Mouse (Mus musculus) naive thymus-derived CD4-positive, alpha-beta T cell, adult 2 months (primary cell): Measurements from ENCODE around the gene Ifitm6.
"Not testable (repeated sequence)": the region's sequence is repeated elsewhere in the genome, so short reads cannot be mapped to it uniquely, and the experiment has no call there.

Experiments used
- DNase-seq: peaks from one replicate; pipeline ENCODE4 v3.0.0-alpha.2; 2011; ENCODE audit warnings: low read depth

Ifitm6 gene

DNA sequence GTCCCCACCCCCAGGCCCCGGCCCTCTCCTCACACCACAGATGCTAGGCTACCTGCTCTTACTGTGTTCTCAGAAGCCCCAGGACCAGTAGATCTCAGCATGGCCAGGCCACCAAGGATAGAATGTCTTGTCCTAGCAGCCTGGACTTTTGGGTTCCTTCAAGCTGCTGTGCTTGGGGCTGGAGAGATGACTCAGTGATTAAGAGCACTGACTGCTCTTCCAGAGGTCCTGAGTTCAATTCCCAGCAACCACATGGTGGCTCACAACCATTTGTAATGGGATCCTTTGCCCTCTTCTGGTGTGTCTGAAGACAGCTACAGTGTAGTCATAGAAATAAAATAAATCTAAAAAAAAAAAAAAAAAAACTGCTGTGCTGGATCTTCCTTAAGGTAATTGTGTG lies at the start of gene Ifitm6:
Gene Ifitm6 (minus strand): TSS at position 101 of the 400 bp plus-strand sequence.
- DNase-seq: not testable (repeated sequence)

DNA sequence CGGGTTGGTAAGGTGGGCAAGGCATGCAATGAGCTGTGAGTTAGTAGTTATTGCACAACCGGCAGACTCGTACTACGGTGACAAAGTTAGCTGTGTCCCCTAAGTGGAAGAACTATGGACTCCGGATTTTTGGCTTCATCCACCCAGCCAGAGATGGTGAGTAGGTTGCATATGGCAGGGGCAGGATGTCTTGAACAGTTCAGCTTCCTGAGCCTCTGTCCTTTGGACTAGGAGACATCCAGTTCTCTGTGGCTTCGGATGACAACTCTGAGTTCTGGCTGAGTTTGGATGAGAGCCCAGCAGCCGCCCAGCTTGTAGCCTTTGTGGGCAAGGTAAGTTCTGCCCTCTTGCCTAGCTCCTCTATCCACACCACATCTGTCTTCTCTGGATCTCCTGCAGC lies 46.9 kb upstream of the Ifitm6 start:
- DNase-seq: no peak

DNA sequence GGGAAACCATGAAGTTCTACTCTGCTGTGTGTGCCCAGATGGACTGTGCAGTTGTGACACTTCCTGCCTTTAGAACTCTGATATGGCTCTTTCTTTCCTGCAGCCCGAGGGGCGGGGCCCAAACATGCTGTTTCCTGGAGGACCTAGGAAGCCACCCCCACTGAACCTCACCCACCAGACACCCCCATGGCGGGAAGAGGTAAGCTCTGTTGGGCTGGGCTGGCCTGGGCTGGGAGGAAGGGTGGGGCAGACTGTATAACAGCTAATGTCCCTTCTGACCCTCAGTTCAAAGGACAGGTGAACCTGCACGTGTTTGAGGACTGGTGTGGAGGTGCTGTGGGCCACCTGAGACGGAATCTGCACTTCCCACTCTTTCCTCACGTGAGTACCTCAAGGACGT lies 46.5 kb upstream of the Ifitm6 start:
- DNase-seq: peak; percentile 50

DNA sequence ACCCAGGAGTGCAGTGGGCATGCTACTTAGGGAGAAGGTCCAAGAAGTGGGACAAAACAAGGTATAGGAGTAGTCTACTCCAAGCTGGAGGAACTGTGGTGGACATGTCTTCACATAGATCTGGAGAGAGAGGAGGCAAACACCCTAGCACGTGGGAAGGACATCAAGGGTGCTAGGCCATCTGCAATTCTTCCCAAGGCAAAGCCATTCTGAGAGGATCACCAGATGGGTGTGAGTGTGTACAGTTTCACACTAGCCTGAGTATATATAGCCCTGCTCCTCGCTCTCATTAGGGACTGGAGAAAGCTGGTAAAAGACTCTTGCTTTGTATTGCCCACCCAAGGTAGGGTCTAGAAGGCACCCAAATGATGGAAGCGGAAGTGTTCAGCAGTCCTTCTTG lies 45.6 kb upstream of the Ifitm6 start:
- DNase-seq: no peak

DNA sequence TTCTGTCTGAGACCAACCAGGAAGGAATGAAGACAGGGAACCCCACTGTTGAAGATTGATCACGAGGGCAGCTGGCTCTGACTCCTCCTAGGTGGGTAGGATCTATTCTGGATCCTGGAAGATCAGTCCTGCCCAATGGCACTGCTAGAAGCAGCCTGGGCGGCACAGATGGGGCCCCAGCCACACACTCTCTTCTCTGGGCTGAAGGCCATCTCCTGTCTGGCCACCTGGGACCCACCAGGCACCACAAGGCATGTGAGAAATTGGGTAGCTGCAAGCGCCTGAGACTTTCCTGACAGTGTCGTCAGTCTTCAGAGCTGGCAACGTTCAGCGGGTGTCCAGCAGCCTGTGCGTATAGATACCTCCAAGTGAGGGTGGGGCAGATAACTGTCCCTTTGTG lies 44.8 kb upstream of the Ifitm6 start:
- no peak for DNase-seq

DNA sequence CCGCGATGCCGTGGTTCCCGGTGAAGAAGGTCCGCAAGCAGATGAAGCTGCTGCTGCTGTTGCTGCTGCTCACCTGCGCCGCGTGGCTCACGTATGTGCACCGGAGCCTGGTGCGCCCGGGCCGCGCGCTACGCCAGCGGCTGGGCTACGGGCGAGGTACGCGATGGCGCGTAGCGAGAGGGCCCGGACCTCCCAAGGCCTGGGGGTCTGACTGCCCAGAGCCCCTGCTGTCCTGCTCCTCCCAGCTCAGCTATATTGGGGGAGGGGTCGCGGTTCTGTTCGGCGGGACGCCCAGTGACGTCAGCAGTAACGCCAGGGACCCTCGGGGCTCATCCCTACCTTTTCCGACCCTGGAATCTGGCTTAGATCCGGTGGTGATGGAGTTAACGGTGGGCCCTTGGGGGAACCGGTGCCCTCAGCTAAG lies 43.6 kb upstream of the Ifitm6 start:
- peak; percentile 45 for DNase-seq

DNA sequence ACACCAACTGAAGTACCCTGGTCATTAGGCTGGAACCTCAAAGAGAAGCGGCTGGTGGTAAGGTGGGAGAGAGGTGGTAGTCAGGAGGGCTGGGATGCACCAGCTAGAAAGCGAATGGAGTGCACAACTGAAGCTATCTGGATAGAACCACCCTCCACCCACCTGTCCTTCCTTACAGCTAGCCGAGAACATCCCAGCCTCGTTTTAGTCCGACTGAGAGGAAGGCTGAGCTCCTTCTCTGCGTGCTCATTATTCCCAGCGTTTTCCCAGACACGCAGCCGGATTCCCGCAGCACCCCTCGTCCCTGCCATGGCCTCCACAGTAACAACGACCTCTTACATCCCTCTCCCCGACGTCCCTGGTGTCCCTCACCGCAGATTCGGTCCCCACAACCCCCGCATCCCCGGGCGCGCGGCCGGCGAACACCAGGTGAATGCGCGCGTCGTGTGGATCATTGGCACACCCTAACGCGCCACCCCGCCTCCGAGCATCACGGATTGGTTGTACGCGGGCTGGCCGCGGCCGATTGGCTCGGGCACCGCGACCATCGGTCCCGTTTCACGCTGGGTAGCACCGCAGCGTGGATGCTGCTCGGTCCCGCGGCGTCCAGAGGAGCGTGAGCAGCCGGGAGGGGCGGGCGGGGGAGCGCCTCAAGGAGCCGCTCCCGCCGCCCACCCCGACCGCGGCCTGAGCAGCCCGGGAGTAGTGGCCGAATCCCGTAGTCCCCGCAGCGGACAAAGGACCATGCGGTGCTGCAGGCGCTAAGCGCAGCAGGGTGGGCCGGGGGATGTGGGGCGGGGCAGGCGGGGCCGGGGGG lies 42.9 kb upstream of the Ifitm6 start, which contains the start of gene B4galnt4:
Gene B4galnt4 (plus strand): TSS at position 679 of the 817 bp plus-strand sequence.
- peak; percentile 59 for DNase-seq

DNA sequence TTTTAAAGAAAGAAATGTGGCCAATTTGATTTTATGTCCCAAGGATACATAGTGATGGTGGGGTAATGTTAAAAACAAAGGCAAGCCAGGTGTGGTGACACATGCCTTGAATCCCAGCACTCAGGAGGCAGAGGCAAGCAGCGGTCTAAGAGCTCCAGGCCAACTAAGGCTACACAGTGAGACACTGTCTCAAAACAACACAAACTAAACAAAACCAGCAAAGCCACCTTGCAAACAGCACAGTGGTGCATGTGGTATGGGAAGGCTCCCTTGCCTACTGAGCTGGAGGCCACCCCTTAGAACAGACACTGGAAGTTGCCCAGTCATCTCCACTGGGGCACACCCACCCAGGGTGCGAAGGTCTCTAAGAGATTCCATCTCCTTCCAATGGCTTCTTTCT lies 42.2 kb upstream of the Ifitm6 start:
- DNase-seq: no peak

DNA sequence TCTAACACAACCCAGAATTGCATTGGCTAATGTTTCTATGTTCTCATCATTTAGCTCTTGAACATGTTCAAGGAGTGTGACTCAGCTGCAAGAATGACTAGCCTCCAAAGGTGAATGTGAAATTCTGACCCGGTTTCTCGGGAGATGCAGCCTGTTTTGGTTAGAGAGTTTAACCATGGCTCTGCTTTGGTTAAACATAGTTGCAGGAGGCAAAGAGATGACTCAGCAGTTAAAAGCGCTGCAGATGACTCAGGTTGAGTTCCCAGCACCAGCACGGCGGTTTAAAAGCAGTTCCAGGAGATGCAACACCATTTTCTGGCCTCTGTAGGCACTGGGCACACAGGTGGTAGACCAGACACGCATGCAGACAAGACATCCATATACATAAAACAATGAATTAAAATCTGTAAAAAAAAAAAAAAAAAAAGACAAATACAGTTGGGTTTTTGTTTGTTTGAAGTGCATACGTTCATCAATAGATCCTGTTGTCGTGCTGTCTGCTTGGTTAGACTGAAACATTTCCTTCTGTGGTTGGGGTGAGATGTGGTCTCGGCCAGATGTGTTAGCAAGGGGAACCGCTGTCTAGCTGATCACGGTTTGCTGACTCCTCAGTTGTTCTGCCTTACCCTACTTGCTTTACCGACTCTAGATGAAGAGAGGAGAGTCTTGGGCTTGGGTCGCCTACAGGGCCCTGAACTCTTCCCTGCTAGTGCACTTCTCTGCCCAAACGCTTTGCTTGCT lies 41.0 kb upstream of the Ifitm6 start:
- peak; percentile 64 for DNase-seq

DNA sequence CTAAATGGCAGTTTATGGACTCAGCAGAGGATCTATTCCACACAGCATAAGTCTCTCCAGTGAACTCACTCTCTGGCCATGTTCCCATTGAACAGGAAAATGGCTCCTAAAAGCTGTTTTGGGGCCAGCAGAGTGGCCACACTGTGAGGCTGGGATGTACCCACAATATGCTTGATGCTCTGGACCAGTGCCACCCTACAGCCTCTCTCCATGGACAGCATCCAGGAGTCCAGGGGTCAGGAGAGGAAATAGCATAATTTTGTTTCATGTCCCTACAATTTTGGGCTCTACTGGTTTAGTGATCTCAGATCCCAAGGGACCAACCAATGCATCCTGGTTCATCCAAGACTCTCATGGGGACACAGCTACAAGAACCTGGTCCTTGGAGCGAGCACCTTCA lies 39.8 kb upstream of the Ifitm6 start:
- no peak for DNase-seq

DNA sequence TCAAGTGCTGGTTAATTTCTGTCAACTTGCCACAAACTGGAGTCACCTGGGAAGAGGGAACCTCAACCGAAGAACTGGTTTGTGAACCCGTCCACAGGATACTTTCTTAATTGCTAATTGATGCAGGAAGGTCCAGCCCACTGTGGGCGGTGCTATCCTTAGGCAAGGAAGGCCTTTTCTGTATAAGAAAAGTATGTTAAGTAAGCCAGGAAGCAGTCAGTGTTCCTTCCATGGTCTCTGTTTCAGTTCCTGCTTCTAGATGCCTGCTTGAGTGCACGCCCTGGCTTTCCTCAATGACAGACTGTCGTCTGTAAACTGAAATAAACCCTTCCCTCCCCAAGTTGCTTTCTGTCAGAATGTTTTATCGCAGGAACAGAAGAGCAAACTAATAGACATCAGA lies 39.3 kb upstream of the Ifitm6 start:
- no peak for DNase-seq

DNA sequence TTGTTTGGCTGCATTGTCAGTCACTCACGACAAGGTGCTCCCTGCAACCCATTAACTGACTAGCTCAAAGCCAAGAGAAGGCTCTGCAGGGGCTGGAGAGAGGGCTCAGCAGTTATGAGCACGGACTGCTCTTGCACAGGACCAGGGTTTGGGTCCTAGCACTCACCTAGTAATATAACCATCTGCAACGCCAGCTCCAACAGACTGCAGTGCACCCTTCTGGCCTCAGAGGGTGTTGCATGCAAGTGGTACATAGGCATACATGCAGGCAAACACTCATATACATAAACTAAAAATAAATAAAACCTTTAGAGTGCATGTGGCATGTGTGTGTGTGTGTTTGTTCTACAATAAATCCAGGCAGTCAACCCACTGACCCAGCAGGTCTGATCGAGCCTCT lies 38.1 kb upstream of the Ifitm6 start:
- DNase-seq: no peak

DNA sequence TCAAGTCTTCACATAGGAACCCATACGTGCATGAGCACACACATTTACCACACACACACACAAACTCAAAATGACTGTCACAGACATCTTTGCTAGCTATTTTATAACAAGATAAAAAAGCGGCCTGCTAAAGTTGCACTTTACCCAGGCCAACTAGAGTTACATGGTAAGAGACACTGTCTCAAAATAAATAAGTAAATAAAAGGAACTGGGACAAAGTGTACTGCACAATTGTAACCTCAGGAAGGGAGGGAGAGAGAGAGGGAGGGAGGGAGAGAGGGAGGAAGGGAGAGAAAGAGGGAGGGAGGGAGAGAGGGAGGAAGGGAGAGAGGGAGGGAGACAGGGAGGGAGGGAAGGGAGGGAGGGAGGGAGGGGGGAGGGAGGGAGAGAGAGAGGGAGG lies 34.7 kb upstream of the Ifitm6 start:
- no peak for DNase-seq

DNA sequence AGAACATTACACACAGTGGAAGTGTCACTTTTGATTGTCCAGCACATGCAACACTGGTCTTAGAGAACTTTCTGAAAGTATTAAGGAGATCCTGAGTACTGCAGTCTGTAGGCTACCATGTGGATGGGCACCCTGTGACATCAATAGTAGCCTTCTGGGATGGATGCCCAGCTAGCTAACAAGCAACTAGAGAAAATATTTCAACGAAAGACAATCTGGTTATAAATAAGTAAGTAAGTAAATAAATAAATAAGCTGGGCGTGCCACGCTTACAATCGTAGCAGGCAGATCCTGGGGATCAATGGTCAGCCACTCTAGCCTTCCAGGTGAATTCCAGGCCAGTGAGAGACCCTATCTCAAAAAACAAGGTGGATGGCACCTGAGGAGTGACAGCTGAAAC lies 34.3 kb upstream of the Ifitm6 start:
- DNase-seq: no peak

DNA sequence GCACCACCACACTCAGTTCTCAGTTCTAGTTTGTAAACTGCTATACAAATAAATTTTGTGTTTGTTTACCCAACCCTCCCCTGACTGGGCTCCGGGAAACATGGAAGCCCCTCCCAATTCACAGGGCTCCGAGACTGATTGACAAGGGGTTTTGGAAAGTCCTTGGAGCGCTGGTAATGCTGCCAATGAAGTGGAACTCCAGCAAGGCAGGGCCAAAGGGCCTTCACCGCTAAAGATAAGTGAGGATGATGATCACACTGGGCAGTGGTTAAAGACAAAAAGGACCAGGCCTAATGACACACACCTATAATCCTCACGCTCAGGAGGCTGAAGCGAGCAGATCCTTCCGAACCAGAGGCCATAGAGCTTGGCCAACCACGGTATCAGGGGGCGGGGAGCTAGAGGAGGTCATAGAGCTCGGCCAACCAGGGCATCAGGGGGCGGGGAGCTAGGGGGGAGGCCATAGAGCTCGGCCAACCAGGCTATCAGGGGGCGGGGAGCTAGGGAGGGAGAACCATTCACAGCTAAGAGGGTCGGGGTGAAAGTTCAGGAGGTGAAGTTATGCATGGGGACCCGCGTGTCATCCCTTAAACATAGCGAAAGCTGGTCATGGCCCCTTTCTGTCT lies 33.4 kb upstream of the Ifitm6 start:
- no peak for DNase-seq

DNA sequence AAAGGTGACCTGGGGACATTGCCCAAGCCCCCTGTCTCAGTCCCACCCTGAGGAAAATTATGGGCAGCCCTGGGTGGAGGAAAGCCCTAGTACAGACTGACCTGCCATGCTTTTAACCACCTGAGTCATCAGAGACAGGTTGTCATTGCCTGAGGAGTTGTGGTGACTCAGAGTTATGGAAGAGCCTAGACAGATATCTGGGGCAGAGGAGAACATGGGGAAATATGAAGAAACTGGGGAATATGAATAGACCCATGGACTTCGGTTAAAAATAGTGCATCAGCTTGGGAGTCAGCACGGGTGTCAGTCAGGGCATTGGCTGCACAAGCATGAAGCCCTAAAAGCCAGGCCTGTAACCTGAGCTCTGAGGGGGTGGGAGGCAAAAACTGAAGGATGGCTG lies 31.6 kb upstream of the Ifitm6 start:
- DNase-seq: no peak

DNA sequence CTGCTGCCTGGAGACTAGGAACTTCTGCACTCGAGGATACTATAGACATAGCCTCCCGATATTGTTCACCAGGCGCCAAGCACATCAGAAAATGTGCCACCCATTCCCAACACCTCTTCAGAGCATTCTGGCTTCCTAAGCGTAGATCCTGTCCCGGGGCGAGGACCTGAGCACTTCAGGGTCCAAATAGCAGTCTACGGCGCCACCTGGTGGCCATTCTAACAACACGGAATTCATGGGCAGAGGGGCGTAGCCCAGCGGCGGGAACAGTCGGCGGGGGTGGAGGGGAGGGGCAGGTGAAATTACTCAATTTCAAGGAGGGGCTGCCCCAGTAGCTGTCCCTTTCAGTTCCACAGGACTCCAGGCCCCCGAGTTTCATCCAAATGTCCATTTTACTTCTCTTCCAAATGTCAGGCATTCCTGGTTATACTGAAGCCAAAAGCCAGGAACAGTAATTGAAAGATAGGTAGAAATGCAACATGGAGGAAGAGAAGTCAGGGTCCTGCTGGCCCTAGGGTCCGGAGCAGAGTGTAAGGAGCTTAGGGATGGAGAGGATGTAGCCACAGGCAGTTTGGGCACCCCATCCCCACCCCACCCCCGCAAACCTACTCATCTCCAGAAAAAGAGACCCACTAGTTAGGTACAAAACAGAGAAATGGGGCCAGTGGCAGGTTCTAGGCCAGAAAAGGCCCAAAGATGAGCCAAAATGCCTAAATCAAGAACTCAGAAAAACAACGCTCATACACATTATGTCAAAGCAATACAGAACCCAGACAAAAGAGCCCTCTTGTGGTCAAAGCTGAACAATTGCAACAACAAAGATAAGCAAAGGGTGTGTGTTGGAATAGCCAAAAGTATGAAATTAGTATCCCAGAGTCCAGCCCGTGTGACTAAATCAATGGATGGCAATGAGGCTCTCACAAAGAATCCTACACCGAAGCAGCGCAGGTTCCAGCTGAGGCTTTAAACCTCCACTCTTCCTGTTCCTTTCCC lies 30.8 kb upstream of the Ifitm6 start:
- DNase-seq: peak; percentile 95

DNA sequence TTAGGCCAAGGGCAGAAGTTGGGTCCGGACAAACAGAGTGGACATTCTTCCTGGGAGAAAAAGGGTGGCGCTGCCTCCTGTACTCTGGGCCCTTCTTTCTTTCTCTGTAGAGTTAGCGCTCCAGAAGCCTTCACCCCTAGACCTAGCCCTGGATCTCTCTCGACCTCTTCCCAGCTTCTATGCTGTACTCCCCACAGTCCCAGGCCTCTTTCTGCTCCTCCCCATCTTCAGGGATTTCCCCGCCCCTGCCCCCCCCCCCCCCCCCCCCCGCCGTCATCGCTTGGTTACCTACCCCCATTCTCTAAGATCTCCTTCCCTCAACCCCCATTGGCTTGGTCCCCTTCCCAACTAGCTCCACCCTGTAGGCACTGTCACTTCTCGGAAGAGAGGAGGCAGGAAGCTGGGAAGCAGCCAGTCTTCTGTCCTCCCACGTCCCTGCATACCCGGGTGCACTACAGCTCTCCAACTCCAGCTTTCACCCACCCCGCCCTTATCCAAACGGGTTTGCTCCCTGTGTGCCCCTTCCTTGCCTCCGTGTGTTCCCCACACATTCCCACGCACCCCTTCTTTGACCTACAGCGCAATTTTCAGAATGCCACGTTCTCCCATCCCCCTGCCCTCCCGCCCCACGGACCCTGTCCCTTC lies 30.0 kb upstream of the Ifitm6 start:
- DNase-seq: no peak

DNA sequence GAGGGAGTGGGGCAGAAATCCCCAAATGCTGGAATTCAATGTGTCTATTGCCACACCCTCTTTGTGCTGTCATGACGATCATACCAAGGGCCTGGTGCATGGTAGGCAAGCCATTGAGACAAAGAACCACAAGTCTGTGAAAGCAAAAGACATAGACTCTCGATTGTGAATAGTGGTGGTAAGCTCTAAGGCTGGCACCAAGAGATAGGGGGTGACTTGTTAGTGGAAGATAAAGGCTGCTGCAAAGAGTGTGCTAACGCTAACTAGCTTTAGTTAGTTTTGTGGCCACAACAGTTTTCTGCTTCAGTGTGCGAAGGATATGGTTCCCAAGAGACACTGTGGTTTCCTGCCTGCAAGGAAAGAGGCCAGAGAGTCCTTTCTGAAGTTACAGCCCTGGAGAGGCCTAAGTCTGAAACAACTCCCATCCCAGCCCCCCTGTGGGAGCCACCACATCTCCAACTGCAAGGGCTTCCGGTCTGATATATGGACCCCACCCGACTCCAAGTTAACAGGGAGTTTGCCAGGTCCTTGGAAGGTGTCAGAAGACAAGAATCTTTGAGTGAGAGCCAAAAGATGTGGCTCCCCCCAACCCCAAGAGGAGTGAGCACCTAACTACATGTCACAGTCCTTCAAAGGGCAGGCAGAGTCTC lies 29.3 kb upstream of the Ifitm6 start:
- peak; percentile 44 for DNase-seq

DNA sequence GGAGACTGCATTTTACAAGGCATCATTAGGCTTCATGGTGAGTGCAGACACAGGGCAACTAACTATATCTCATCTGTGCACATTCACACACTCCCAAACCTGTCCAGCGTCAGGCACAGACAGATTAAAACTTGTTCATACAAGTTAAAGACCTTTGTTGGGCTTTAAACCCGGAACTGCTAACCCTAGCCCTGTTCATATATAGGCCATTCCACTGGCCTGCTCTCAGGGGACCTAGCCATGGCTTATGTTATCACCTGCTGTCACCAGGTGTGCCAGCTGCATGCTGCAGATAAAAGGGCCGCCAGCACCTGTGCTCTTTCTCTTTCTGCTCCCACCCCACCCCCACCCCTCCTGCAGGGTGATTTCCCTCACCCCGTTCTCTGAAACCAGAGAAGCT lies 24.8 kb upstream of the Ifitm6 start:
- DNase-seq: no peak

DNA sequence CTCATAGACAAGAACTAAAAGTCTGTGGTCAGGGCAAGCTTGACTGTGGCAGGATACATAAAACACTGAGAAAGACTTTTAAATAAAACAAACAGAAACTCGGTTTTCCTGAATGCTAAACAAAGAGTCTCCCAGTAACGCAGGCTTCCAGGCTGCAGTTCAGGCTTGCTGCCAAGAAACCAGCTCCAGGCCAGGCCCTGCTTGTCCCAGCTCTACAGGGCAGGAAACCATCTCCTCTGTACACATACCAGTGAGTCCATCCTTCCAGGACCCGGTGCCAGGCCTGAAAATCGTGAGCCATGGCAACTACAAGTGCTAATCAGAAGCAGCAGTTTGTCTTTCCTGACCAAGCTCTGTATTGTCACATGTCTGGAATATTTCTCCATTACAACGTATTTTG lies 23.9 kb upstream of the Ifitm6 start:
- DNase-seq: peak; percentile 32
